Mouse (Mus musculus): Measurements from ENCODE around the gene Lsg1.

DNA sequence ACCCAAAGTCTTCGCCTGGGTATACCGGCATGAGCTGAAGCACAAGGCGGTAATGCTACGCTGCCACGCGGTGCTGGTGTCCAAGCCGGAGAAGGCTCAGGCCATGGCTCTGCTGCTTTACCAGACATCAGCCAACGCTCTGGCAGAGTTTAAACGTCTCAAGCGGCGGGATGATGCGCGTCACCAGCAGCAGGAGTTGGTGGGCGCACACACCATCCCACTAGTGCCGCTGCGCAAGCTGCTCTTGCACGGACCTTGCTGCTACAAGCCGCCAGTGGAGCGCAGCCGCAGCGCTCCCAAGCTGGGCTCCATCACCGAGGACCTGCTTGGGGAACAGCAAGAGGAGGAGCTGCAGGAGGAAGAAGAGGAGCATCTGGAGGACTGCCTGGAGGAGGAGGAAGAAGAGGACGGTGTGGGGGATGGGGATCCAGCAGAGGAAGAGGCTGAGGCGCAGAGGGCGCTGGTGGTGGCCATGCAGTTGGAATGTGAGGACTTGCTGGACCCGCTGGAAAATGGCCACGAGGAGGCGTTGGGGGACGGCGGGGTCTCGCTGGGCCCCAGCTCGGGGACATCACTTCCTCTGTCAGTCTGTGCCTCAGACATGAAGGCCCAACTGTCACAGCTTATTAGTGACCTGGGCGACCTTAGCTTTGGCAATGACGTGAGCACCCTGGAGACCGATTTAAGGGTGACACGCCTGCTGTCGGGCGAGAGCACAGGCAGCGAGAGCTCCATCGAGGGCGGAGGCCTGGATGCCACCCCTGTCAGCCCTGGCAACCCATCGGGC is 13.8 kb upstream of the Lsg1 start:
- TF ChIP-seq POLR2A (IDR thresholded peaks at IDR 0.05; ENCODE audit: borderline replicate concordance, low read depth, low read length) (no peak), CTCF (IDR thresholded peaks at IDR 0.05; ENCODE audit: low read depth, low read length) (no peak)

Data from bone marrow macrophage, adult 2 months (primary cell).